Mouse (Mus musculus) lung, adult 18-20 months (tissue): ENCODE results near the gene Praf2.
A peak's percentile ranks its signal among the peaks of the same experiment; 100 is the strongest.
"Not testable (repeated sequence)": the region's sequence is repeated elsewhere in the genome, so short reads cannot be mapped to it uniquely, and the experiment has no call there.

ENCODE experiments used
- DNase-seq, 2 experiments: peaks; one replicate each; pipeline ENCODE4 v3.0.0; 2022; ENCODE audit warnings: mixed read lengths in 2 of 2

Praf2 gene

GRCm38 (mm10) chrX:7728215-7728921 lies at the start of gene Praf2:
TSS of gene Praf2 (plus strand) at chrX:7728439.
- DNase-seq, result peak; percentile 85 to 86

DNA sequence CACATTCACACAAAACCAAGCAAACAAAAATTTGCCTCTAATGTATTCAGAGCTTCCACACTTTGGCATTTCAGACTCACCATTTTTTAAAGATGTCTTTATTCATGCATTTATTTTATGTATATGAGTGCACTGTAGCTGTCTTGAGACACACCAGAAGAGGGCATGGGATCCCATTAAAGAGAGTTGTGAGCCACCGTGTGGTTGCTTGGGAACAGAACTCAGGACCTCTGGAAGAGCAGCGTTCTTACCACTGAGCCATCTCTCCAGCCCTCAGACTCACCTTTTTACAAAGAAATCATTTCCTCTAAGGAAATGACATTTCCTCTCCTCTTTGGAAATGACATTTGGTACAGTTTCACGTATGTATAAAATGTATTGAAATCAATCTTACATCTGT lies 49.3 kb upstream of the Praf2 start:
- no peak for DNase-seq

GRCm38 (mm10) chrX:7679405-7680056 lies 48.7 kb upstream of the Praf2 start:
- DNase-seq, result peak; percentile 91 to 94

GRCm38 (mm10) chrX:7680057-7680412 lies 48.2 kb upstream of the Praf2 start:
- no peak for DNase-seq

GRCm38 (mm10) chrX:7680864-7681263 lies 47.4 kb upstream of the Praf2 start, which contains the start of gene Magix:
TSS of gene Magix (minus strand) at chrX:7681251.
- no peak for DNase-seq

DNA sequence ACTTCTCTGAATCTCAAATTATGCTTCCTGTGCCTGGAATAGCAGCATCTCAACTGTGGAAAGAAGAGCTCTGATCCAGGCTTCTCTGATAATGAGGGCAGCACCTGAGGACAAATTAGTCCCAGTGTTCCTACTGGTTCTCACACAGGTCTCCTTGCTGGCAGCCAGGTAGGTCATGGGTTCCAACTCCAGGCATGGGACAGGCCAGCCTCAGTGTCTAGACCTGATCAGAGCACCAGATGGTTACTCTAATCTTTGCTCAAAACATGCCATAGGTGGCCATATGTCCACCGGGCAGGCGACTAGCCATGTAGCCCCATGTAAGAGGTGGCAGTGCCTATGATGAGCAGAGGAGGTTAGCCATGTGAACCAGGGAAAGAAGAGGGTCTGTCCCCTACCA lies 39.9 kb upstream of the Praf2 start:
- no peak for DNase-seq

- DNase-seq, result peak; percentile 26 to 63
Observed at GRCm38 (mm10) chrX:7690486-7690885, 37.8 kb upstream of the Praf2 start.

- peak; percentile 27 to 55 for DNase-seq
Observed at GRCm38 (mm10) chrX:7692862-7693261, 35.4 kb upstream of the Praf2 start.

DNA sequence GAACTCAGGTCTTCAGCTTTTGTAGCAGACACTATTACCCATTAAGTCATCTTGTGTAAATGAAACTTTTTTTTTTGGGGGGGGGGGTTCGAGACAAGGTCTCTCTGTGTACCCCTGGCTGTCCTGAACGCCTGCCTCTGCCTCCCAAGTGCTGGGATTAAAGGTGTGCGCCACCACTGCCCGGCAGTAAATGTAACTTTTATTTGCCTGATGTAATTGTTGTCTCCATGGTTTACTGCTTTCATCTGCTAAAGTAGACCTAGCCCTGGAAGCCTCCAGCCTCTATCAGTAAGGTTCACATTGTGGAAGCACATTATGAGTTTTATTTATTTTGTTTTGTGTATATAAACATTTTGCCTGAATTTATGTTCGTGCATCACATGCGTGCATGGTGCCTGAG lies 31.7 kb upstream of the Praf2 start:
- no peak for DNase-seq

DNA sequence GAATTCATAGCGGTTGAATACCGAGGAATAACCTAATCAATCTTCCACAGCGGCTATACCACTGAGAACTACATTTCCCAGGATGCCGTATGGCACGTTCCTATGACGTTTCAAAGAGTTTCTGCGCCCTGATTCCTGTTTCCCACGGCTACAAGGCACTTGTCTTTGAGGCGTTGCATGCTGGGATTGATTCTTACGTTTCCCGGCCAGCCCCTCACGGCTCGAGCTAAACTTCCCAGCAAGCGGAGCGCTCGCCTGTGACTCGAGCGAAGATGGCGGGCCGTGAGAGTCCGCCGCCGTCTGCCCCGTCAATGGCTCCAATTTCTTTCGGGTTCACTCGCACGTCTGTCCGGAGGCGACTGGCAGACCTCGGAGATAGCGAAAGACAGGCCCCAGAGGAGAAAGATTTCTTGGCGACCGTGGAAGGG lies 31.3 kb upstream of the Praf2 start, which contains the start of gene Gpkow:
Gene Gpkow, plus strand, starts transcription at position 178 of the 428 bp plus-strand sequence.
- DNase-seq, result peak; percentile 89 to 92

DNA sequence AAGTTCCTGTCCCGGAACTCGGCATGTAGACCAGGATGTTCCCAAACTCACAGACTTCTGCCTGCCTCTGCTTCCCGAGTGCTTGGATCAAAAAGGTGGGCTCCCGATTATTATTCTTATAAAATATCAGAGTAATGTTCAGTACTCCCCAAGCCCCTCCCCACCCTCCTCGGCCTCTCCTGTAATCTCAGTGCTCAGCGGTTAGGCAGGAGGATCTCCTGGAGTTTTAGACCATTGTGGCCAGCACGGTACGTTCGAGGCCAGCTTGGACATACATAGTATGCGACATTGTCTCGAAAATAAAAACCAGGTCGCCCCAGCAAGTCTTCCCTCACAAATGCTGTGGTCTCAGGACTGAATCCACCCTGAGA lies 14.5 kb upstream of the Praf2 start:
- not testable (repeated sequence) for DNase-seq

- DNase-seq, result peak; percentile 95 to 97
Observed at GRCm38 (mm10) chrX:7714135-7714899, 13.9 kb upstream of the Praf2 start, which contains the start of gene Wdr45. TSS of gene Wdr45 (plus strand) at chrX:7714333.

DNA sequence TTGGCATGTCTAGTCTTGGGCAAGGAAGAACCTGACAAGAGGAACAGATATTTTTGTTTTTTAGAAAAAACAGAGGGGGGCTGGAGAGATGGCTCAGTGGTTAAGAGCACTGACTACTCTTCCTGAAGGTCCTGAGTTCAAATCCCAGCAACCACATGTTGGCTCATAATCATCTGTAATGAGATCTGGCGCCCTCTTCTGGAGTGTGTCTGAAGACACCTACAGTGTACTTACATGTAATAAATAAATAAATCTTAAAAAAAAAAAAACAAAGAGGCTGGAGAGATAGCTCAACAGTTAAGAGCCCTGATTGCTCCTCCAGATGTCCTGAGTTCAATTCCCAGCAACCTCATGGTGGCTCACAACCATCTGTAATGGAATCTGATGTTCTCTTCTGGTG lies 12.2 kb upstream of the Praf2 start:
- DNase-seq, result not testable (repeated sequence)

DNA sequence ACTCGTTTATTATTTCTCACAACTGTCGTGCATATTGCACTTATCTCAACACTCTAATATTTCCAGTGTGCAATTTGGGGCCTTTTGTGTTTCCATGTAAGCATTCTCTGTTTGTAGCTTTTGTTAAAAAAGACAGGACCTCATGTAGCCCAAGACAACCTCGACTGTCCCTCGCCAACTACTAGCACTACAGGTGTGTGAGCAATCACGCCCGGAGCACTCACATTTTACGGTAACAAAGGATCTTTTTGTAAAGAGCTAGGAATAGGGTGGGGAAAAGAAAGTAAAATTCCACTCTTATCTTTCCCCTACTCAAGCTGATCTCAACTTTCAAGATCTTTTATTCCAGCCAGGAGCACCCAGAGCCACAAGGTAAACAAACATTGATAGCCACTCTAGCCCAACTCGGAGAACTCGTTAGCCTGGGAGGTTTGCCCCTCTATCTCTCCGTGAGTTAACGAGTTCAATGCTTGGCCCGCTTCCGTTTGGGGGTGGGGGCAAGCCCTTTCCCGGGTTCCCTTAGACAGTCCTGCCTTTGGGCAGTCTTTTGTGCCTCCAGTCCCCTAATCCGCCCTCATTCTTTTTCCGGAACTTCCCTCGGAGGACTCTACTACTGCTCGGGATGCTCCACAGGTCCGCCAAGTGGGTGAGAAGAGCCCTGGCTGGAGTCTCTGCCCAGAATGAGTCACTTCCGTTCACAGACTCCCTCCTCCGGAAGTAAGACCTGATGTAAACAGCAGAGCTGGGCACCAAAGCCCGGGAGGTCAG lies 6.5 kb upstream of the Praf2 start, which contains the start of gene Gm45208:
Gene Gm45208, plus strand, starts transcription at position 732 of the 768 bp plus-strand sequence.
- peak; percentile 80 to 82 for DNase-seq

GRCm38 (mm10) chrX:7722282-7722611 lies 6.0 kb upstream of the Praf2 start:
- DNase-seq, result no peak

GRCm38 (mm10) chrX:7722691-7723090 lies 5.5 kb upstream of the Praf2 start:
- no peak for DNase-seq

GRCm38 (mm10) chrX:7724135-7724534 lies 4.1 kb upstream of the Praf2 start:
- peak in 1 of 2 experiments; percentile 19 for DNase-seq

DNA sequence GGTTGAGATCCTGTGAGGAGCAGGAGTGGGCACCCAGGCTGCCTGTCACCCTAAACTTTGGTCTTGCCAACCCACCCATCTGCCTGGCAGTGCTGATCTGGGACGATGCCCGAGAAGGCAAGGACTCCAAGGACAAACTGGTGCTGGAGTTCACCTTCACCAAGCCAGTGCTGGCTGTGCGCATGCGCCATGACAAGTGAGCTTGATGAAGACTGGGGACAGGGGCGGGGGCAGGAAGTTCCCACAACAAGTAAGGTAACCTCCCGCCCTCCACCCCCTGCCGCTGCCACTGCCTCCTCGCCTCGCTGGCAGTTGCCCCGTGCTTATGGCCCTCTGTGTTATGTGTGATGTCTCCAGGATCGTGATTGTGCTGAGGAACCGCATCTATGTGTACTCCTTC lies 2.4 kb upstream of the Praf2 start:
- DNase-seq, result no peak

DNA sequence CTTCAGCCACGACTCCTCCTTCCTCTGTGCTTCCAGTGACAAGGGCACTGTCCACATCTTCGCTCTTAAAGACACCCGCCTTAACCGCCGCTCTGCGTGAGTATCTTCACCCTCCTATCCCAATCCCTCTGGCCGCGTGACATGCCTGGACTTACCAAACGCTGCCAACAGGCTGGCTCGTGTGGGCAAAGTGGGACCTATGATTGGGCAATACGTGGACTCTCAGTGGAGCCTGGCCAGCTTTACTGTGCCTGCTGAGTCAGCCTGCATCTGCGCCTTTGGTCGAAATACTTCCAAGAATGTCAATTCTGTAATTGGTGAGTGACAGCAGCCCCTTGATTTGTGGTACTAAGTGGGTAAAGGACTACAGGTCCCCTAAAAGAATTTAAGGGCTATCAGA lies 1.1 kb upstream of the Praf2 start:
- DNase-seq, result peak; percentile 27 to 54

DNA sequence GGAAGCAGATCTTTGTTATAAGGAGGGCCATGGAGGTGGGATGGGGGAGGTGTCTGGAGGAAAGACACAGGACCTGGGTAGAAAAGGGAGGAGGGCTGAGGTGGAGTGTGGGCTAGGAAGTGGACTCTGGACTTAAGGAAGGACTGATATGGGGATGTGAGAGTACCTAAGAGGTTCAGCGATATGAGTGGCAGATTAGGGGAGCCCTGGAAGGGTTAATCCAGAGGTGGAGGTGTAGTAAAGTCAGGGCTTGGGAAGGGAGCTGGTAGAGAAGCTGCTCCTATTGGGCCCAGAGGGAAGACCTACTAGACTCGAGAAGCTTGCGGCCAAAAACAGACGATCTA lies 655 bp downstream of the Praf2 start:
- no peak for DNase-seq

GRCm38 (mm10) chrX:7733571-7734156 lies 5.4 kb downstream of the Praf2 start:
- DNase-seq, result peak; percentile 59 to 67

DNA sequence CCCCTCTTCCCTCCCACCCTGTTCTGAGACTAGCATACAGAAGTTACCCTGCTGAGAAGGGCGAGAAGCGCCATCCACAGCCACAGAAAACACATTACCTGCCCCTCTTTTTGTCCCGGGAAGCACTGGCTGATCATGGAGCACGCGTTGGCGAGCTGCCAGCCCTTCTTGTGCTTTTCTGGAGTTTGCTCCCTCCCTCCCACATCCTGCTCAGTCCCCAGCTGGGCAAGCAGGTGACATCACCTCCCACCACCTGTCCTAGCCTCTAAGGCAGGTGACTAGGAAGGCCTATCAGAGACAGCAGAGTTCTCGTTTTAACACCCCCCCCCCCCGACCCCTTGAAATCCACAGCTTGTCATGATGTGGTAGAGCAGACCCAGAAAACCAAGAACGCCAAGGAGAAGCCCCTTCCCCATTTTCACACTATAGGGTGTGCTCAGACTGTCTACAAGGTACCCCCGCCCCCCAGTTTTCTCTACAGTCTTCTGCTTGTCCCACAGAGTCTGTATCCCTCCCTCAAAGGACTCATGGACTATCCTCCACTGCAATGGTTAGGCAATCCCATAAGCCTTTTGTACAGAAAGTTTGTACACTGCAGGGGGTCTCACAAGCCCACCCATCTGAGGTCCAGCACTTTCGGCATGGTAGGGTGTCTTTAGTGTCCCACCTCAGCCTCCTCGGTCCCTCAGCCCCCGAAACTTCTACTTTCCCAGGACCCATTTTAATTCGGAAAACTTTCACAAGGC lies 11.3 kb downstream of the Praf2 start:
- peak; percentile 62 to 77 for DNase-seq
